21 mouse cellular contexts compared by ENCODE assay signal in the genomic region with DNA sequence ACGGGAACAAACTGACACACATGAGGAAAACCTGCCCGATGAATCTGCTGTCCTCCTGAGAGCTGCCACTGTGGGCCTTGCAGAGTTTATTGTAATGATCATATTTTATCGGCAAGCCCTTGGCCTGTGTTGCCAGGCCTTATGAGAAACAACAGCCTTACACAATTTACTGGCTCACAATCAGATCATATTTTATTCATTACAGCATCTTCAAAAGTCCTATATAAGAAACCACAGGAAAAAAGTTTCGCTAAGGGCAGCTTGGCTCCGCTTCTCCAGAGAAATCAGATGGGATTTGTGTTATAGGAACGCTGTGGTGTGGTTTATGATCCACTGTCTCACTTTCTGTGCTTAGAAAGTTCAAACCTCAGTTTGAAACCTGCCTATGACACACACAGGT. TPM values are rescaled to one million over a fixed set of nuclear protein-coding genes. Genes with fewer than 3 reads are reported as not detected.
DNase-seq lines count a peak whose midpoint lies in the region; ATAC-seq and TF ChIP-seq lines count a peak whose summit lies in the region.
"Had no signal": no experiment of that assay in that cellular context is flagged by ENCODE, and none has a peak within 500 bp of the region (broad histone marks: within the 10 kb centered on the region; RNA-seq: fewer than 3 reads in every experiment).

No protein-coding gene starts in this region.

- H3K27me3 ChIP-seq in hindbrain, embryonic 13.5 days = no peaks in the 10 kb centered on the region
- no peaks in the 10 kb centered on the region for H3K27me3 ChIP-seq in hindbrain, embryonic 10.5 days (ENCODE audit: insufficient read depth, poor library complexity, severe bottlenecking)
- H3K27me3 ChIP-seq in midbrain, embryonic 13.5 days = no peaks in the 10 kb centered on the region
- H3K27me3 ChIP-seq in midbrain, embryonic 10.5 days (ENCODE audit: low read depth, poor library complexity, severe bottlenecking) = no peaks in the 10 kb centered on the region
- H3K27me3 ChIP-seq in embryonic facial prominence, embryonic 15.5 days = no peaks in the 10 kb centered on the region
- H3K27me3 ChIP-seq in midbrain, embryonic 15.5 days (replicated peaks) = no peaks in the 10 kb centered on the region
- H3K27me3 ChIP-seq: stomach, embryonic 15.5 days had no signal

- no peaks in the 10 kb centered on the region for H3K36me3 ChIP-seq in hindbrain, embryonic 13.5 days
- no peaks in the 10 kb centered on the region for H3K36me3 ChIP-seq in hindbrain, embryonic 10.5 days
- no peaks in the 10 kb centered on the region for H3K36me3 ChIP-seq in midbrain, embryonic 13.5 days
- no peaks in the 10 kb centered on the region for H3K36me3 ChIP-seq in midbrain, embryonic 10.5 days
- H3K36me3 ChIP-seq in embryonic facial prominence, embryonic 15.5 days = no peaks in the 10 kb centered on the region
- H3K36me3 ChIP-seq in midbrain, embryonic 15.5 days (replicated peaks) = no peaks in the 10 kb centered on the region
- H3K36me3 ChIP-seq: forebrain, embryonic 10.5 days; stomach, embryonic 15.5 days had no signal

- H3K4me3 ChIP-seq in hindbrain, embryonic 13.5 days = no peak overlapping the region
- no peak overlapping the region for H3K4me3 ChIP-seq in hindbrain, embryonic 10.5 days
- no peak overlapping the region for H3K4me3 ChIP-seq in midbrain, embryonic 13.5 days (replicated peaks)
- no peak overlapping the region for H3K4me3 ChIP-seq in midbrain, embryonic 10.5 days
- H3K4me3 ChIP-seq in embryonic facial prominence, embryonic 15.5 days (replicated peaks) = no peak overlapping the region
- no peak overlapping the region for H3K4me3 ChIP-seq in midbrain, embryonic 15.5 days
- H3K4me3 ChIP-seq in lung, adult 2 months (replicated peaks; ENCODE audit: extremely low read depth, low read depth, low read length) = no peak overlapping the region
- H3K4me3 ChIP-seq: forebrain, embryonic 10.5 days; megakaryocyte, embryonic 14.5 days; stomach, embryonic 15.5 days had no signal

- TF ChIP-seq POLR2A in lung, adult 2 months (IDR thresholded peaks at IDR 0.05; ENCODE audit: borderline replicate concordance, extremely low read depth, low read depth, low read length) = no peak

- TF ChIP-seq CTCF in lung, adult 2 months (IDR thresholded peaks at IDR 0.05; ENCODE audit: insufficient read depth, low read length) = no peak

- H3K4me1 ChIP-seq in hindbrain, embryonic 13.5 days (replicated peaks) = peaks cover 28% of the 10 kb centered on the region
- H3K4me1 ChIP-seq in hindbrain, embryonic 10.5 days (replicated peaks) = peaks cover 20% of the 10 kb centered on the region
- peaks cover 24% of the 10 kb centered on the region for H3K4me1 ChIP-seq in midbrain, embryonic 13.5 days (replicated peaks)
- H3K4me1 ChIP-seq in midbrain, embryonic 10.5 days = peaks cover 43% of the 10 kb centered on the region
- peaks cover 27% of the 10 kb centered on the region for H3K4me1 ChIP-seq in embryonic facial prominence, embryonic 15.5 days
- H3K4me1 ChIP-seq in midbrain, embryonic 15.5 days = peaks cover 25% of the 10 kb centered on the region
- no peaks in the 10 kb centered on the region; the same call in 1 of the 2 replicates for H3K4me1 ChIP-seq in lung, adult 2 months (ENCODE audit: control insufficient read depth, insufficient read depth, low read length)
- H3K4me1 ChIP-seq: megakaryocyte, embryonic 14.5 days had no signal

- WGBS in hindbrain, embryonic 13.5 days = 90% methylated on average over 6 of the region's 6 CpGs
- 96% methylated on average over 6 of the region's 6 CpGs for WGBS in hindbrain, embryonic 10.5 days
- WGBS in midbrain, embryonic 13.5 days = 88% methylated on average over 6 of the region's 6 CpGs
- WGBS in midbrain, embryonic 10.5 days = 95% methylated on average over 6 of the region's 6 CpGs
- WGBS in embryonic facial prominence, embryonic 15.5 days = 48% methylated on average over 6 of the region's 6 CpGs
- WGBS in midbrain, embryonic 15.5 days = 83% methylated on average over 6 of the region's 6 CpGs
- 89% methylated on average over 6 of the region's 6 CpGs for WGBS in lung, adult 2 months

- DNase-seq in hindbrain, embryonic 10.5 days (ENCODE audit: low spot score) = no peak
- DNase-seq in midbrain, embryonic 10.5 days (ENCODE audit: low spot score) = no peak
- no peak for DNase-seq in heart, adult 18-20 months
- DNase-seq in lung, adult 2 months = no peak
- DNase-seq: B cell, adult 2 months; cerebellum, adult 8-10 months; gastrocnemius, postnatal 14 days; kidney, adult 11 months; kidney, postnatal 25 days; layer of hippocampus, adult 9-11 months; liver, postnatal 0 days; right cerebral cortex, postnatal 25 days; thymus, adult 18-20 months; thymus, postnatal 4 days had no signal

- no peak overlapping the region for H3K9ac ChIP-seq in hindbrain, embryonic 13.5 days
- no peak overlapping the region for H3K9ac ChIP-seq in midbrain, embryonic 13.5 days (replicated peaks)
- no peak overlapping the region for H3K9ac ChIP-seq in embryonic facial prominence, embryonic 15.5 days
- no peak overlapping the region for H3K9ac ChIP-seq in midbrain, embryonic 15.5 days
- H3K9ac ChIP-seq: liver, postnatal 0 days; stomach, embryonic 15.5 days had no signal

- no peaks in the 10 kb centered on the region for H3K9me3 ChIP-seq in hindbrain, embryonic 13.5 days
- no peaks in the 10 kb centered on the region for H3K9me3 ChIP-seq in hindbrain, embryonic 10.5 days
- no peaks in the 10 kb centered on the region for H3K9me3 ChIP-seq in midbrain, embryonic 13.5 days
- H3K9me3 ChIP-seq in midbrain, embryonic 10.5 days (replicated peaks) = no peaks in the 10 kb centered on the region
- no peaks in the 10 kb centered on the region for H3K9me3 ChIP-seq in embryonic facial prominence, embryonic 15.5 days (replicated peaks)
- H3K9me3 ChIP-seq in midbrain, embryonic 15.5 days = no peaks in the 10 kb centered on the region
- H3K9me3 ChIP-seq: forebrain, embryonic 10.5 days; stomach, embryonic 15.5 days had no signal

- no peak overlapping the region for H3K4me2 ChIP-seq in hindbrain, embryonic 13.5 days
- H3K4me2 ChIP-seq in midbrain, embryonic 13.5 days (replicated peaks) = no peak overlapping the region
- no peak overlapping the region for H3K4me2 ChIP-seq in embryonic facial prominence, embryonic 15.5 days (replicated peaks)
- H3K4me2 ChIP-seq in midbrain, embryonic 15.5 days = no peak overlapping the region
- H3K4me2 ChIP-seq: stomach, embryonic 15.5 days had no signal

- peak overlapping the region; percentile 83; the same call in 1 of the 2 replicates for H3K27ac ChIP-seq in hindbrain, embryonic 13.5 days
- H3K27ac ChIP-seq in hindbrain, embryonic 10.5 days = no peak overlapping the region
- H3K27ac ChIP-seq in midbrain, embryonic 13.5 days = peak overlapping the region; percentile 84
- no peak overlapping the region for H3K27ac ChIP-seq in midbrain, embryonic 10.5 days (replicated peaks)
- H3K27ac ChIP-seq in embryonic facial prominence, embryonic 15.5 days (replicated peaks) = peak overlapping the region; percentile 77; the same call in 1 of the 2 replicates
- H3K27ac ChIP-seq in midbrain, embryonic 15.5 days = peak overlapping the region; percentile 85; the same call in 1 of the 2 replicates

- no peak for ATAC-seq in hindbrain, embryonic 13.5 days (ENCODE audit: low FRiP score)
- ATAC-seq in midbrain, embryonic 13.5 days = no peak
- ATAC-seq in embryonic facial prominence, embryonic 15.5 days (ENCODE audit: insufficient number of reproducible peaks, low FRiP score, low TSS enrichment, low read depth) = no peak
- ATAC-seq in midbrain, embryonic 15.5 days (replicated peaks) = no peak
- ATAC-seq: liver, postnatal 0 days had no signal

RNA-seq across cellular contexts. Expression of gene Ankrd55, which starts 42.0 kb away (rescaled TPM):
- polyA plus RNA-seq in hindbrain, embryonic 13.5 days (2015; fragmentation: Nextera tagmentation; extraction: Ambion mirVana) = 4.8 and 5.1 TPM in 2 replicates
- 0.68 and 1.9 TPM in 2 replicates for polyA plus RNA-seq in hindbrain, embryonic 10.5 days (2016; fragmentation: Nextera tagmentation; extraction: Ambion mirVana)
- 3.6 and 3.9 TPM in 2 replicates for polyA plus RNA-seq in midbrain, embryonic 13.5 days (2015; fragmentation: Nextera tagmentation; extraction: Ambion mirVana)
- polyA plus RNA-seq in midbrain, embryonic 10.5 days (2016; fragmentation: Nextera tagmentation; extraction: Ambion mirVana) = 1.2 and 2.9 TPM in 2 replicates
- 0.81 and 1.1 TPM in 2 replicates for polyA plus RNA-seq in embryonic facial prominence, embryonic 15.5 days (2015; fragmentation: Nextera tagmentation; extraction: Ambion mirVana)
- polyA plus RNA-seq in midbrain, embryonic 15.5 days (2015; fragmentation: Nextera tagmentation; extraction: Ambion mirVana) = 7.3 and 8.9 TPM in 2 replicates
- total RNA-seq in heart, adult 18-20 months (2021) = 1 to 10 TPM; 1.3 to 2.3 TPM
- 0.07 and 0.15 TPM in 2 replicates for polyA plus RNA-seq in lung, adult 2 months (2012; rRNA removed)

Comparison
In these comparisons a context has a peak if more than half of its experiments do, and no peak if none do; other contexts are left out.
1. H3K27ac ChIP-seq: peak in hindbrain, embryonic 13.5 days (single experiment), midbrain, embryonic 13.5 days (single experiment), embryonic facial prominence, embryonic 15.5 days (single experiment) and midbrain, embryonic 15.5 days (single experiment); none in hindbrain, embryonic 10.5 days (single experiment) and midbrain, embryonic 10.5 days (single experiment).